Mouse (Mus musculus) urinary bladder, adult 18-20 months (tissue): Measurements from ENCODE around the gene Draxin.
A peak's percentile ranks its signal among the peaks of the same experiment; 100 is the strongest.
"Not testable (repeated sequence)": the region's sequence is repeated elsewhere in the genome, so short reads cannot be mapped to it uniquely, and the experiment has no call there.

Experiments
- DNase-seq, 2 experiments: peaks; one replicate each; pipeline ENCODE4 v3.0.0; 2022; ENCODE audit warnings: low spot score in 2 of 2, mixed read lengths in 2 of 2

Gene Draxin

DNA sequence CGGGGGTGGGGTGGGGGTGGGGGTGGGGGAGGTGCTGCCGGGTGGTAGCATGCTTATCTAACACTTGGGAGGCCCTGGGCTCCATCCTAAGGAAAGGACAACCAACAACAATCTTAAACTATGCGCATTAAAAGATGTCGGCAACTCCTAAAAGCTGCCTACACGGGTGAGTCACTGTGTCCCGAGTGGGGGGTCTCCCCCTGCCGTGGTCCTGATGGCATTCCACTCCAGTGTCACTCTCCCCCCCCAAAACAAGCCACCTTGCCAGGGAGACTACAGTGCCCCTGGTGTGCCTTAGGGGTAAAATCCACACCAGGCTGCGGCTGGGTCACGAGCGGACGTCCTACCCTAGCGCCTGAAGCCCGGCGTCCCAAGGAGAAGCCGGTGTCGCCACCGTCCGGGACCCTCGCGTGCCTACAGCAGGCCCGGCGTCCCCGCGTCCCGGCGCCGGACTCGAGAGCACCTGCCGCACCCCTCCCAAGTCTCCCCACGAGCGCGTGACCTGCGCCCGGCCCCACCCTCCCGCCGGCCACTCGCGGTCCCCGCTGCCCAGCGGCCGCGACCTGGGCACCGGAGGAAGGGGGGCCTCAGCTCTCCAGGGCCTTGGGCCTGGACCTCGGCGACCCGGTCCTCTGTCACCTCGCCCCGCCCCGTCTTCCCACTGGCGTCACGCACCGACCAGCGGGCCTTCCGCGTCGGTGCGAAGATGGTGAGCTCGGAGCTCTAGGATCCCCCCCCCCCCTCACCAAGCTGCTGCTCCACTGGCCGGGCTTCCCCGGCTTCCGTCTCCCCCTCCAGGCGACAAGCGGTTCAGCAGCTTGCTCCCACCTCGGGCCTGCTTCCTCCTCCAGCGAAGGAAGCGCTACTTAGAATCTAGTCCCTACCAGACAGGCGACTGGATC lies 21.0 kb upstream of the Draxin start, which contains the start of gene Fbxo6:
Fbxo6 (minus strand) TSS at position 874 of the 902 bp plus-strand sequence.
- peak; percentile 81 for DNase-seq

DNA sequence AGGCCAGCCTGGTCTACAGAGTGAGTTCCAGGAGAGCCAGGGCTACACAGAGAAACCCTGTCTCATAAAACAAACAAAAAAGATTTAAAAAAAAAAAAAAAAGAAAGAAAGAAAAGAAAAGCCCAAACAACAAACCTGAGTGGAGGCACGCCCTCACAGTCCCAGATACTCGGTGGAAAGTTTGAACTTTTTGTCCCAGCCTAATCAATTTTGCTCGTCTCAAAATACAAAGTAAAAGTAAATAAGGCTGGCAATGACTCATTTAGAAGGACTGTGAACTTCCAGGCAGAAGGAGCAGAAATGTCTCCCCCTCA lies 20.4 kb upstream of the Draxin start:
- no peak for DNase-seq

DNA sequence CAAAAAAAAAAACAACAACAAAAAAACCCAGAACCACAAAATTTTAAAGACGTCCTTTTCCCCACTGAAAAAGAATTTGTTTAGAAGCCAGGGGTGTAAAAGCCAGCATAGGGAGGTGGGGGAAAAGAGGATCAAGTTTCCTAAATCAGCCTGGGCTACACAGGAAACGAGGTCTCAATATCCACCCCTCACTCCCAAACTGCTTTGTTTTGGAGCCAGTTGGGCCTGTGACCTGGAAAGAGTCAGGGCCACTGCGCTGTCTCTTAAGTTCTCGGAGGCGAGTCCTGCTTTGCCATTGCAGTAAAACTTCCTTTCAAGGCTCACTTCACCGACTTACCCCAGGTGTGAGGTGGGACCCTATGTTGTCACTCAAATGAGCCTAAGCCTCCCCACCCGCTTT lies 19.7 kb upstream of the Draxin start:
- DNase-seq: no peak

DNA sequence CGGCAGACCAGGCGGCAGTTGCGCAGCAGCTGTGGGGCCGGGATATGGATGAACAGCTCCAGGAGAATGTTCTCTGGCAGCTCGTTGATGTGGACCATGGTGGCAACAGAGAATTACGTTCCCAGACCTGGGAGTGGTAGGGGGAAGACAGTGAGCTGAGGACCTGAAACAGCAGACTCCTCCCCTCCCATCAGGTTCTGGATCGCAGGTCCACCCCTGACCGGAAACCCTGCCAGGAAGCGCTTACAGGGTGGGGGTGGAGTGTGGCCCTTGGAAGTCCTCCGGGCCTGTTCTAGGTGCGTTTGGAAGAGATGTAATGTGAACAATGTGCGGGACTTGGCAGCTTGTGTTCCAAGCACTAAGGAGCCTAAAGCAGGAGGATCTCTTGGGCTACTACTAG lies 19.0 kb upstream of the Draxin start:
- no peak for DNase-seq

DNA sequence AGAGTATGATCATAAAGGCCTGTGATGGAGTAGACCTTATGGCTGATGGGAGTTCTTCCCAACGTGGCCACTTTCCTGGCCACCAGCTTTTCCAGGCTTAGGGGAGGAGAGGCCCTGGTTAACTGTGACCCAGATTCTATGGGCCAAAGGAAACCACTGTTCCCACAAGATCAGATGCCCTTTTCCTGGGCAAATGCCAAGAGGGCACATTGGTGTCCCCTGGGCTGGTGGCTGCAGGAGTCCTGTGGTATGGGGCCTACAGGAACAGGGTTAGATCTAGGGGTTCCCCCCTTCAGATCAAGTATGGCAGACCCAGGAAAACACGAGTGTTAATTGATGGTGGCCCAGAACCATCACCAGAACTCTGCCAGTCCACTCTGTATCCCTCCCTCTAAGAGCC lies 17.2 kb upstream of the Draxin start:
- DNase-seq: no peak

DNA sequence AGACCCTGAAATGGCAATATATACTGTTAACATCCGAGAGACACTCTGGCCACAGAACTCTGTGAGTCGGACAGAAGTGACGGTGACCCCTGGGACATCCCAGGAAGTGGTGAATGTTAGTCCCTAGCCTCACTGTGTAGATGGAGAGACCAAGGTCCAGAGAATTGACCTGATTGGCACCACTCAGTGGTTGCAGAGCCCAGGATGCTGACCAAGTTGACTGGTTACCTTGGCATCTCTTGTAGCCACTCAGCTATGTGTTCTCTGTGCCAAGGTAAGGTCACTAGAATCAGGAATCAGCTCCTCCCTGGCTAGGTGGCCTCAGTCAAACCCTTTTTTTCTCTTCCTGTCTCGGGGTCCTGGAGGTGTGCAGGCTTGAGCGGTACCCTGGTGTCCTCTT lies 13.2 kb upstream of the Draxin start:
- no peak for DNase-seq

DNA sequence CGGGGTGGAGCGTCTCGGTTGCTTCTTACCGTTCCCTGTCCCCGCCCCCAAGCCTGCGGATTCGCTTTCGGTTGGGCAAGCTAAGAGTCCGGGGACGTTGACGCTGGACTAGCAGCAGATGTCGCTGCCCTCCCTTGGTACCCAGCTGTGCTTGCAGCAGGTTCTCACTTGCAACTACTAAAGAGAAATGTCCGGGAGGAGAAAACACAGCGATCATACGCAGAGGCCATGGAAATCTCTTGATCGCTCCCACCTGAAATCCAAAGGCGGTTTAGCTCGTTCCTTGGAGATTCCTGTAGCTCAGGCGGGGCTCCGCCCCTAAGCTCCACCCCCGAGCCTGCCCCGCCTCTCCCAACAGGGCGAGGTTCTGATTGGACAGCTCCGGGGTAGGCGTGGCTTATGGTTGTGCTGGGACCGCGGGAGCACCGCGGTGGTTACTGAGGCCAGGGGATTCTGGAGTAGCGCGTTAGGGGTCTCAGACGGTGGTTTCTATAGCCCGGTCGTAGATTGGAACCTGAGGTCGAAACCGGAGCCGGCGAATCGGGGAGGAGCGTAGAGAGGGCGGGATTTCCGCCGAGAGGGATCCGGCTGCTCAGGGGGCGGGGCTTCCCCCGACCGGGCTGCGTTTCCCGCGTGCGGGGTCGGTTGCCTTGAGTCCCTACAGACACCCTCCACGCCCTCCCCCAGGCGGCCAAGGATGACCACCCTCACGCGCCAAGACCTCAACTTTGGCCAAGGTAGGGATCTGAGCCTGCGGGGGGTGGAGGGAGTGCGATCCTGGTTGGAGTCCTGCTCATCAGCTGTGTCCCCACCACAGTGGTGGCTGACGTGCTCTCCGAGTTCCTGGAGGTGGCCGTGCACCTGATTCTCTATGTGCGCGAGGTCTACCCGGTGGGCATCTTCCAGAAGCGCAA lies 9.9 kb upstream of the Draxin start:
- peak; percentile 89 to 95 for DNase-seq

DNA sequence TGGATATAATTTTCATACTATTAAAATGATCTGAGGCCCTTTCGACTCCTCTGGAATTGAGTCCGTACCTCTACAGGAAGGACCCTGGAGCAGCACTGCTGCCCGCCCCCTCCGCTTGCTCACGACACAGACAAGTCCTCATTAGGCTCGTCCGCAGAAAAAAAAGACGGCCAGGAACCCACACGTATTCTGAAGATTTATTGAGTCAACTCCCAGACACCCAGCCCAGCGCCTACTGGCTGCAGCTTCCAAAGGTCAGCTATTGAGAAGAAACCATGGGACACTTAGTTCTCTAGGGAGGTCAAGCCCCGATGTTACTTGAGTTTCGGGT lies 9.2 kb upstream of the Draxin start:
- DNase-seq: no peak

DNA sequence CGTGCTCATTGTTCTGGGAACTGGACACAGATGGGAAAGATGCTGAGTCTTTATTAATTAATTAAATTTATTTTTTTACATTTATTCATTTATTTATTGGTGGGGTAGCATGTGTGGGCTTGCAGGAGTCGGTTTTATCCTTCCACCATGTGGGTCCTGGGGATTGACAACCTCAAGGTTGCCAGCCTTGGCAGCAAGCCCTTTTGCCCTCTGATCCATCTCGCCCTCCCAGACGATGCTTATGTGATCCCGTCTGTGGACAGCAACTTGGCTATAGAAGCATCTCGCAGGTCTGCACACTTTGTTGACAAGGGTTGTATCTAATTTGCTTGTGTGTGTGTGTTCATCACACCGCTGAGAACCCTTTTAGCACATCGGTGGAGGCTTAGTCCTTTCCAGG lies 7.0 kb upstream of the Draxin start:
- no peak for DNase-seq

DNA sequence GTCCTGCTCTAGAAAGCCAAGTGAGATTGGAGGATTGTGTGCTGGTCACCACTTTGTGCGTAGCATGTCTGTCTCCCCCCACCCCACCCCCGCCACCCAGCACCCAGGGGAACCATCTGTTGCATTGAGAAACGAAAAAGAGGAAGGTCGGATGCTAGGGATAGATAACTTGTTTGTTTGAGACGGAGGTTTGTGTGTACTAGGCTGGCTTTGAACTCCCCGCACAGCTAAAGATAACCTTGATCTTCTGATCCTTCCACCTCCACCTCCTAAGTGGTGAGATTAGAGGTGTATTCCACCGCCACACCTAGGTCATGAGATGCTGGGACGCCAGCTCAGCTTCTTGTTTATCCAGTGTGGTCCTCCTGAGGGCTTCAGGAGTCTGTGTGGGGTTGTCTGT lies 4.5 kb upstream of the Draxin start:
- DNase-seq: no peak

DNA sequence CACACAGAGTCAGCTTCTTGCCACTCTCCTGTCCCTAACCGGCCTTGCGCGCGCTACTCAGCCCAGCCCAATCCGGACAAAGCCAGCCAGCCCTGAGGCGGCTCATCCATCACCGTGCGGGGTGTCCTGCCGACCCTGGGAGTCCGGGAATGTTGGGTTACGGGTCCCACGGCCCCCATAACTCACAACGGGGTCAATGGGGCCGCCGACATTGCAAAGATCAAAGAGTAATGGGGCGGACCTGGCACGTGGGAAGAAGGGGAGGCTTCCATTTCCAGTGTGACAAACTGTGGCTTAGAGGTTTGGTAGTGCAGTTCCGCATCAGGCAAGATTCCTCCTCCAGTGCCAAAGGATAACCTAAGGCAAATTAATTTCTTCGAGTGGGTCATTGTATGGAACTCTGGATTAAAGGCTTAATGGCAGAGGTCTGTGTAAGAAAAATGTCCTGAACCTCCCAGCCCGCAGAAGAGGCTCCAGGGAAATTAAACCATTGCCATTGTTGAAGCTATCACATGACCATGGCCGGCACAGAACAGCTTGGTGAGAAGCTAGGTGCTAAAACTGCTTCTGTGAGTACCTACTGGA lies 1.1 kb upstream of the Draxin start:
- no peak for DNase-seq

DNA sequence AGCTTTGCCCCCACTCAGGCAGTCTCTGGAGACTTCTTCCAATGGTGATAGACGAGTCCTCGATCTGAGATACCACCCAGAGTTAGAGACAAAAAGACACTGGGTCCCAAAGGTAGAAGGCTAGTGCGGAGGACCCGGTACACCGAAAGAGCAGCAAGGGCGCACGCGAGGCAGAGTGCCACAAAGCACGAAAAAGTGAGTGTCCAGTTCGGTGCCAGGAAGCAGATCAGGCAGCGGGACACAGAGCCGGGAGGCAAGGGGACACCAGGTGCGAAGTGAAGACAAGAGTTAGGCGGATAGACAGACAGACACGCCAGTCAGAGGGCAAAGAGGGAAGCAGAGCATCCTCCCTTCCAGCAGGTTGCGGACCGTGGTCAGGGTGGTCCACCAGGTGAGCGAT lies 365 bp downstream of the Draxin start, which contains the start of gene Mad2l2:
Mad2l2 (plus strand) TSS at position 252 of the 400 bp plus-strand sequence.
- no peak for DNase-seq

DNA sequence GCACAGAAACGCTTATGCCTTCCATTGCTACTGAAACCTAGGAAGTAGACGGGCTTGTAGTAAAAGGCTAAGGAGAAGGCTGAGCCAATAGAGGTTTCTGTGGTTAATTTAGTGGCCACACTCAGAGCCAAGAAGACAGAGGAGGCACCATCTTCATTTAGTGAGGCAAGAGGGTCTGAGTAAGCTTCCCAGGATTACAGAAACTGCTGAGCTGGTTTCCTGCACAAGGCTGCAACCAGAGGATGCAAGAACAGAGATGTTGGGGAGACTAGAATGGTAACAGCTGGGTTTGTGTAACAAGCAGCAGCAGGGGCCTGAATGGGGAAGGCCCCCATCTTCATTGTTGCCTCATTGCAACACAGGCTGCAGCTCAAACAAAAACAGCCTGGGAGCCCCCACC lies 1.8 kb downstream of the Draxin start:
- DNase-seq: no peak

DNA sequence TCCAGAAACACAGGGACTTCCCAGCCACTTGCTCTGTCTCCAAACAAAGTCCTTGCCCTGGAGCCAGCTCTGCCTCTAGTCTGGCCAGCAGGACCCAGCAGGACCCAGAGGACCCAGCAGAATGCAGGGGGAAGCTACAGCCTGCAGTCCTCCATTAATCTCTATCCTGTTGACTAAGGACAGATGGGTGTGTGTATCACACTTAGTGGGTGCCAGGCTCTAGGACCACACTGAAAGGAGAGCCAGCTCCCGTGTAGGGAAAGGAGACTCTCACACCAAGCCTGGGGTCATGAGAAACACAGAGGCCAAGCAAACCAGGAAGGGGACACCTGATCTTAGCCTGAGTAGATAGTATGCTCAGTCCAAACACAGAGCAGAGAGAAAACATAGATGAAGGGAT lies 2.3 kb downstream of the Draxin start:
- DNase-seq: no peak

DNA sequence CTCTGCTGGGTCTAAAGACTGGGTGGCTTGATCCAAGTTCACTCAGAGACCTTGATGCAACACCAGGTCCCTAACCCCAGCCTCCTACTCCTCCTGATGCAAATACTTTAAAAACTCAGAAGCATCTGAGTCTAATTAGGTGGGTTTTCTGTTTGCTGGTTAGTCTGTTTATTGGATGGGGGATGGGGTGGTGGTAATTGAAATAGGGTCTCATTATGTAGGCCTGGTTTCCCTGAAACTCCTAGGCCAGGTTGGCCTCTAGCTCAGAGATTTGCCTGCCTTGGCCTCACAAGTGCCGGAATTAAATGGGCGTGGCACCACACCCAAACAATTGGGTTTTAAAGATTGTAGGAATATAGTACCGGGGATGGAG lies 7.8 kb downstream of the Draxin start:
- DNase-seq: no peak

DNA sequence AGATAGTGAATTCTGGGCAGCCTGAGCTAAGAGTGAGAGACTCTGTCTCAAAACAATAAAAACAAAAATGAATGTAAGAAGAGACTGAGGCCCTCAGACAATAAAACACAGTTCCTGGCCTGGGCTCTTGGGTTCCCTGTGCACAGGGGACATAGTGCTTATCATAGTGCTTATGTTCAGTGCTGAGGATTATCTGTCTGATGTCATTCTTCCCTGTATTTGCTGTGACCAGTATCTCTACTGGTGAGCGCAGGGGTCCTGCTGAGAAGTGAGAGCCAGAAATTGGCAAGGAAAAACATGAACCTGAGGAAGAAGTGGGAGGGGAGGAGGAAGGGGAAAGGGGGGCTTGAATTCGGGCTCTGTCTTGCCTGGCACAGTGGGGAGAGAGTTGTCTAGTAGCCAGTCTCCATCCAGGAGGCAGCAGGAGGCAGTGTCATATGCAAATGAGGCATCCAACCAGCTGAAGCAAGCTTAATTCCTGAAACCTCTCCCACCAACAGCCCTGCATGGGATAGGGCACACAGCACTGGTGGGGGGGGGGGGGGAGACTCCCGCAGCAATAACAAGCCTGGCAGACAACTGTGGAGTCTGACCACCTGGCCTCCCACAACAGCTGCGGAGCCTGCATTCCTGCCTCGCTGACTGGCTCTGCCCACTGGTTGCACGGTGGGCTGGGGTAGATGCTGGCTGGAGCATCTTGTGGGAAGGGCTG lies 8.4 kb downstream of the Draxin start:
- no peak for DNase-seq

DNA sequence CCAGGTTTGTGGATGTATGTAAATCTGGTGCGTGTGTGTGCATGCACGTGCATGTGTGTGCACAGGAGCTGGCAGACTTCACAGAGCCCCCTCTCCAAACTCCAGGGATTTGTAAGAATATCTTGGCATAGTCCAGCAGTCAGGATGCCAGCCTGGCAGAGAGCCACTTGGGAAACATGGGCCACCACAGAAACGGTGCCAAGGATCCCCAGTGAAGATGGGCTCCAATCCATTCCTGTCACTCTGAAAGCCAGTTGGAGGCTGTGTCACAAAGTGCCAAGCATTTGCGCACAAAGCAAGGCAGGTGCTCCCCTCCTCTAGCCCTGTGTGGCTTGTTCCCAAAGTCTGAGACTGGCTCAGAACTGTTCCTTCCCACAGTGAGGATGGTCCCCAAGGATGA lies 9.1 kb downstream of the Draxin start:
- DNase-seq: no peak

DNA sequence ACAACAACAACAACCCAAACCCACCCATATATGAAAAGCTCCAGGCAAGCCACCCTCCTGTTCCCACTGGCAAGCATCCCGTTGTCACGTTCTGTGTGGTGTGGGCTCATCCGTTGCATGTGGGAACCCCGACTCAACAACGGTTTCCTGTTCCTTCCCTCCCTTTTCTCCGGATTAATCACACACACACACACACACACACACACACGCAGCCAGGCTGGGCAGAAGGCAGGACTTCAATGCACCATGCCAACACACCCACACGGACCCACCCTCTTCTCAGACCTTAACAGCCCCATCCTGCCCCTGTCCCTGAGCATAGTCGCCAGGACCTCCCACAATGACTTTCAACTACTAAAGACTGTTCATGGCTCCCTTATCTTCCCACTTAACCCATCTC lies 9.9 kb downstream of the Draxin start:
- DNase-seq: no peak

DNA sequence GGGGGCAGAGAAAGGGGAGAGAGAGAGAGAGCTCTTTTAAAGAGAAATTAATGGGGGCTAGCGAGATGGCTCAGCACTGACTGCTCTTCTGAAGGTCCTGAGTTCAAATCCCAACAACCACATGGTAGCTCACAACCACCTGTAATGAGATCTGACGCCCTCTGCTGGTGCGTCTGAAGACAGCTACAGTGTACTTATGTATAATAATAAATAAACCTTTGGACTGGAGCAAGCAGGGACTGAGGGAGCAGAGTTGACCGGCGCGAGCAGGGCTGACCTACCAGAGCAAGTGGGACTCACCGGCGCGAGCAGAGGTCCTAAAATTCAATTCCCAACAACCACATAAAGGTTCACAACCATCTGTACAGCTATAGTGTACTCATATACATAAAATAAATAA lies 10.9 kb downstream of the Draxin start:
- DNase-seq: not testable (repeated sequence)

DNA sequence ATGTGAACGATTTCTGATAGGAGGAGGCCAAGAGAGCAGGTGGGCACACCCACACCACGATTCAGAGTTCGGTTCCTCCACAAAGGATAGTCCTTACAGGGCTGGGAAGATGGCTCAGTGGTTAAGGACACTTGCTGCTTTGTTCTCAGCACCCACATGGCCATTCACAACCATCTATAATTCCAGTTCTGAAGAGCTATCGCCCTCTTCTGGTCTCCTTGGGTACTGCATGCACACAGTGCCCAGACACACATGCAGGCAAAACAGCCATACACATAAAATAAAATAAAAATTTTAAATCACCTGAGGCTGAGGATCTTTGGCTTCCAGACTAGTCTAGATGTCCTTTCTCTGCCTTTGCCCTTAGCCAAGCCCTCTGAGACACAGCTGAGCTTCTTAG lies 13.1 kb downstream of the Draxin start:
- DNase-seq: no peak

DNA sequence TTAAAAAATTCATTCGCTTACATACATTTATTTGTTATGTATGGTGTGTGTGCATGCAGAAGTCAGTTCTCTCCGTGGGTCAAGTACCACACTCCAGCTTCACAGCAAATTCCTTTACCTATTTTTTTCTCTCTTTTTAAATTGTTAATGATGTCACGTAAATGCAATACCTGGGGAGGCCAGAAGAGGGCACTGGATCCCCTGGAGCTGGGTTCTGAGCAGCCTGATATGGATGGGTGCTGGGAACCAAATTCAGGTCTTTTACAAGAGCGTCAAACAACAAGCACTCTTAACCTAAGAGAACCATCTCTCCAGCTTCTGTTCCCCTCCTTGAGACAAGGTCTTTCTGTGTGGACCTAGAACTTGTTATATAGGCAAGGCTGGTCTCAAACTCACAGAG lies 13.8 kb downstream of the Draxin start:
- no peak for DNase-seq

DNA sequence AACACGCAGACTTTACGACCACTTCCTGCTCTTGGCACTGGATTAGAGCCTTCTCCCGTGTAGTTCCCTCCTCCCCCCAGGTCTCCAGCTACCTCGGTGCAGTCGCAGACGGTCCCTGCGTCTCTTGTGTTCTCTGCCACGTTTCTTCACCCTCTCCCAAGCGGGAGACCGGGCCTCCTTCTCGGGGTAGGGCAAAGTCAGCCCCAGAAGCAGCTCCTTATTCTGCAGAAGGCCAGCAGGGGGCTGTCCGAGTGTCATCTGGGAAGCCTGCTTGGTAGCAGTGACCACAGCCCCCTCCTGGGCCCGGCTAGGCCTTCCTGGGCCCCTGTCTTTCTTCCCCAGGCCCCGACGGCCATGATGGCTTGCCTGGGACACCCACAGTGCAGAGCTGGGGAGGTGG lies 15.0 kb downstream of the Draxin start:
- peak in 1 of 2 experiments; percentile 37 for DNase-seq
